Mouse (Mus musculus): ENCODE measurements around the gene Ppp1r3f. TPM values are rescaled to one million over a fixed set of nuclear protein-coding genes. Genes with fewer than 3 reads are reported as not detected.

Ppp1r3f gene
- polyA plus RNA-seq, 1 experiment from 2014 or later, result 1.4 TPM

DNA sequence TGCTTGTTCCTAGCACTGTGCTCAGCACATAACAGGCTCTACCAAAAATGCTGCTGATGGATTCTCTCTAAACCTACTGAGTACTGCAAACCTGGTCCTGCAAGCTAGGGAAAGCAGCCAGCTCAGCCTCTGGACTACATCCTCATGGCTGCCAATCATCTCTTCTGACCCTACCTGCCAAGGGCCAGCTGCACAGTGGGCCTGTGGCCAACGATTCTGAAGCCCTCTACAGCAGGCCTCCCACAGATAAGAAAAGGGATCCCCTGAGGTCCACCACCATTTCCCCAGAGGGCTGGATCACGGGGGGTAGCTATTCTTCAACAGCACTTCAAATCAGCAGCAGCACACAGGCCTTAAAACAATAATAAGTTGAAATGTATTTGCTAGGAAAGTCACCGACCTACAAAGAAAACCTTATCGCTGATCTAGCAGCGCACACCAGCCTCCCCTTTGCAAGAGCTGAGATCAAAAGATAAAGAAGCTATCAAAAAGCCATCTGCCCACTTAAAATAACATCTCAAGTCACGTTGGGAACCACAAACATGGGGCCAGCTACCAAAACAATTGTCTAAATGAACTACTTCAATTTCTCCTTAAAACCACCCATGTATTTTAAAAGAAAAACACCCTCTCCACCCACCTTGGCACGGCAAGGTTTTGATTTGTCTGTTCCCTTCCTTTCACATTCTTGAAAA, 3.5 kb downstream of the Ppp1r3f start:
- ATAC-seq (replicated peaks; ENCODE audit: low FRiP score), result no peak
- Histone ChIP-seq H3K9me3 (ENCODE audit: control insufficient read depth, low read length) (no peaks in the 10 kb centered on the region), H3K4me2 (no peak overlapping the region), H3K27me3 (replicated peaks; ENCODE audit: control insufficient read depth, insufficient read depth, low read length) (no peaks in the 10 kb centered on the region), H3K4me1 (replicated peaks; ENCODE audit: control insufficient read depth, insufficient read depth, low read length) (peaks cover 17% of the 10 kb centered on the region), H3K9ac (ENCODE audit: low read depth, low read length) (no peak overlapping the region), H3K36me3 (ENCODE audit: control insufficient read depth, insufficient read depth, low read length) (no peaks in the 10 kb centered on the region), H3K27ac (ENCODE audit: low read depth, low read length) (no peak overlapping the region), H3K4me3 (ENCODE audit: low read depth, low read length) (no peak overlapping the region)
- DNase-seq (ENCODE audit: low spot score), result no peak
- WGBS, result 56% methylated on average over 7 of the region's 7 CpGs

DNA sequence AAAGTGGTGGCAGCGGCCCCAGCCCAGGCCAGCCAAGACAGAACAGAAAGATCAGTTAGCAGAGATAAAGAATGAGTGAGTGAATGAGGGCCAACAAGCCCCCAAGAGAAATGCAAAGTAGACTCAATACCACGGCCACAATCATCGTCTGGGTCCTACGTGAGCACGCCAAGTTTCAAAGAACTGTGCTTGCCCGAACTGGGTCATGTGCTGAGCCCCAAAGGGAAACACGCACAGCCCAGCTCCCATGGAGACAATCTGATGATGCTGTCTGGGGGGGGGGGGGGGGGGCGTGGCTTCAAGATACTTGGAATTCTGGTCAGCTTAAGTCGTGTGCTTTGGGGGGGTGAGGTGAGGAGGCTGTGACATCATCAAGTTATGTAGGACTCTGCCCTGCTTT, 6.6 kb downstream of the Ppp1r3f start:
- ATAC-seq (replicated peaks; ENCODE audit: low FRiP score), result no peak
- Histone ChIP-seq H3K27ac (ENCODE audit: low read depth, low read length) (no peak overlapping the region), H3K36me3 (ENCODE audit: control insufficient read depth, insufficient read depth, low read length) (no peaks in the 10 kb centered on the region), H3K4me1 (replicated peaks; ENCODE audit: control insufficient read depth, insufficient read depth, low read length) (peaks cover 7% of the 10 kb centered on the region), H3K4me2 (no peak overlapping the region), H3K4me3 (ENCODE audit: low read depth, low read length) (no peak overlapping the region), H3K27me3 (replicated peaks; ENCODE audit: control insufficient read depth, insufficient read depth, low read length) (no peaks in the 10 kb centered on the region), H3K9me3 (ENCODE audit: control insufficient read depth, low read length) (no peaks in the 10 kb centered on the region), H3K9ac (ENCODE audit: low read depth, low read length) (no peak overlapping the region)
- no peak for DNase-seq (ENCODE audit: low spot score)
- 54% methylated on average over 9 of the region's 9 CpGs for WGBS

DNA sequence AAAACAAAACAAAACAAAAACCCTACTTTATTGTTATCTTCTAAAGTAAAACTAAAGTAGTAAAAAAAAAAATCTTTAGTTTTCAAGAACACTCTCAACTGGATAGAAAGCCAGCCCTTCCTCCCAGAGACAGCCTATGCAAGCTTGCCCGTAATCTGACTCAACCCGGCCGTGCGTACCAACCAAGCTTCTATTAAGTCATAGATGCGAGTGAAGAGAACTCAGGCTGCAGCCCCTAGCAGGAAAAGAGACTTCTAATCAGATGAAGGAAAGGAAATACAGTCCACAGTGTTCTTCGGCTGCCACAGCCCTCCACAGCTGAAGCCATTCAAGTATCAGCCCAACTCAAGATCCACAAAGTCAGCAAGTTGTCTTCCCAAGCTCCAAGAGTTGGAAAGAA, 7.7 kb downstream of the Ppp1r3f start:
- ATAC-seq (replicated peaks; ENCODE audit: low FRiP score), result no peak
- 66% methylated on average over 6 of the region's 6 CpGs for WGBS
- Histone ChIP-seq H3K4me2 (no peak overlapping the region), H3K27ac (ENCODE audit: low read depth, low read length) (no peak overlapping the region), H3K4me1 (replicated peaks; ENCODE audit: control insufficient read depth, insufficient read depth, low read length) (no peaks in the 10 kb centered on the region; the same call in 1 of the 2 replicates), H3K4me3 (ENCODE audit: low read depth, low read length) (no peak overlapping the region), H3K9ac (ENCODE audit: low read depth, low read length) (no peak overlapping the region), H3K9me3 (ENCODE audit: control insufficient read depth, low read length) (no peaks in the 10 kb centered on the region), H3K36me3 (ENCODE audit: control insufficient read depth, insufficient read depth, low read length) (no peaks in the 10 kb centered on the region), H3K27me3 (replicated peaks; ENCODE audit: control insufficient read depth, insufficient read depth, low read length) (no peaks in the 10 kb centered on the region)
- no peak for DNase-seq (ENCODE audit: low spot score)

DNA sequence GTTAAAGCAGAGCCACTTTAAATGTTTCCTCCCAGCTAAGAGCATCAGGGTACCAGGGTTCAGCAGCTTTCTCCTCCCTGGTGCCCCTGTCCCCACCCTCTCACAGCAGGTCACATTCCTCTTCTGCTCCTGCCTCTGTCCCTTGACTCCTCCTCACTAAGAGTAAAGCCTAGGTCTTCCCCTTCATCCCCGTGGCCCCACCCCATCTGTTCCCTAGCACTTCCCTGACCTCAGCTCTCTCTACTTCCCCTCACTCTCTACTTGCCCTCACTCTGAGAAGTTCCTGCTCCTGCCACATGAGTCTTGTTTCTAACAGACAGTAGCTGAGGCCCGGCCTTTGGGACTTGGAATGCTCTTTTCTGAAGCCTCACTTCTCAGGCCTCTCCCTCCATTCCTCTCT, 11.0 kb downstream of the Ppp1r3f start:
- 27% methylated on average over 2 of the region's 2 CpGs for WGBS

DNA sequence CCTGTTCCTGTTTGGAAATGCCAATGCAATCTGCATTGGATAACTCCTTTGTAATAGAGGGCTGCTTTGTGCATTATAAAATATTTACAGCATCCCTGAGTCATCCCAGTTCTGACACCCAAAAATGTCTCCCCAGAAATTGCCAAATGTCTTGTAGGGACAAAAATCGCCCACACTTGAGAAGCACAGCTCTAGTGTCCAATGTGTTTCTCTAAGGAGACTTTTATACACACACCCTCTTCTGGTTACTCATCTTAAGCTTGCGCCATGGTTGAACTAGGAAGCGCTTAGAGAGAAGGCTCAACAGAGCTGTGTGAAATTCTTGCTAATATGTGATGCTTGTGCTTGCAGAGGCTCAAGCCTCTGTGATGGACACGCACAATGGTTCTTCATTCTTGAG, 20.6 kb downstream of the Ppp1r3f start:
- 78% methylated on average over 4 of the region's 4 CpGs for WGBS
- Histone ChIP-seq H3K4me2 (no peak overlapping the region), H3K9me3 (ENCODE audit: control insufficient read depth, low read length) (no peaks in the 10 kb centered on the region), H3K4me3 (ENCODE audit: low read depth, low read length) (no peak overlapping the region), H3K9ac (ENCODE audit: low read depth, low read length) (no peak overlapping the region), H3K4me1 (replicated peaks; ENCODE audit: control insufficient read depth, insufficient read depth, low read length) (no peaks in the 10 kb centered on the region), H3K27ac (ENCODE audit: low read depth, low read length) (no peak overlapping the region), H3K27me3 (replicated peaks; ENCODE audit: control insufficient read depth, insufficient read depth, low read length) (no peaks in the 10 kb centered on the region), H3K36me3 (ENCODE audit: control insufficient read depth, insufficient read depth, low read length) (no peaks in the 10 kb centered on the region)
- ATAC-seq (replicated peaks; ENCODE audit: low FRiP score) (no peak), DNase-seq (ENCODE audit: low spot score) (no peak)

More for the DNA sequence above, 11.0 kb downstream of the Ppp1r3f start:
- Histone ChIP-seq H3K36me3 (ENCODE audit: control insufficient read depth, insufficient read depth, low read length) (no peaks in the 10 kb centered on the region), H3K27ac (ENCODE audit: low read depth, low read length) (no peak overlapping the region), H3K4me1 (replicated peaks; ENCODE audit: control insufficient read depth, insufficient read depth, low read length) (no peaks in the 10 kb centered on the region), H3K27me3 (replicated peaks; ENCODE audit: control insufficient read depth, insufficient read depth, low read length) (no peaks in the 10 kb centered on the region), H3K4me2 (no peak overlapping the region), H3K9ac (ENCODE audit: low read depth, low read length) (no peak overlapping the region), H3K9me3 (ENCODE audit: control insufficient read depth, low read length) (no peaks in the 10 kb centered on the region), H3K4me3 (ENCODE audit: low read depth, low read length) (no peak overlapping the region)
- DNase-seq (ENCODE audit: low spot score) (no peak), ATAC-seq (replicated peaks; ENCODE audit: low FRiP score) (no peak)

DNA sequence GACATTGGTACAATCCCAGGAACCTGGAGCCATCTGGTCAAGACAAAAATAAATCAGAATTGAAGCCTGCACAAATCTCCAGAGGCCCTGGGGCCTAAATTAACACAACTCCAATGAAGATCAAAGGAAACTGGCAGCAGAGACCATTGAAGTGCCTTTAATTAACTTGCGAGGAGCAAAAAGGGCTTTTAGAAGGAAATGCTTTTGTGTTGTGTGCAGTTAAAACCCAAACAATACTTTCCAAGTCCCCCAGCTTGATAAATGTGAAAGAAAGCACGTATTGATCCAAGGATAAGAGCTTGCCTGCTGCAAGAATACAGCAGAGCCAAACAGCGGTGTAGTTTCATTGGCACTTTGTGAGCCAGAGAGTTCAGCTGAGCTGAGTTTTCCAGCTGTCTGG, 49.1 kb downstream of the Ppp1r3f start:
- Histone ChIP-seq H3K27ac (ENCODE audit: low read depth, low read length) (no peak overlapping the region), H3K36me3 (ENCODE audit: control insufficient read depth, insufficient read depth, low read length) (no peaks in the 10 kb centered on the region), H3K4me1 (replicated peaks; ENCODE audit: control insufficient read depth, insufficient read depth, low read length) (no peaks in the 10 kb centered on the region), H3K4me3 (ENCODE audit: low read depth, low read length) (no peak overlapping the region), H3K9ac (ENCODE audit: low read depth, low read length) (no peak overlapping the region), H3K9me3 (ENCODE audit: control insufficient read depth, low read length) (no peaks in the 10 kb centered on the region), H3K4me2 (no peak overlapping the region), H3K27me3 (replicated peaks; ENCODE audit: control insufficient read depth, insufficient read depth, low read length) (no peaks in the 10 kb centered on the region)
- 58% methylated on average over 3 of the region's 3 CpGs for WGBS
- ATAC-seq (replicated peaks; ENCODE audit: low FRiP score) (no peak), DNase-seq (ENCODE audit: low spot score) (no peak)

Other genes starting within 250 kb of the Ppp1r3f start
- 0.21 and 0.26 TPM in 2 replicates for gene Usp27x, start 198.5 kb downstream of the Ppp1r3f start, polyA plus RNA-seq (2014; fragmentation: Nextera tagmentation; extraction: Ambion mirVana)
- gene Foxp3, start 639 bp downstream of the Ppp1r3f start, polyA plus RNA-seq (2014; fragmentation: Nextera tagmentation; extraction: Ambion mirVana), result 0.06 TPM in 1 of 2 replicates, not detected in the other
- gene Ccdc22, start 31.2 kb upstream of the Ppp1r3f start, polyA plus RNA-seq (2014; fragmentation: Nextera tagmentation; extraction: Ambion mirVana), result 32.5 and 35.3 TPM in 2 replicates
- 0.03 and 0.08 TPM in 2 replicates for gene Cacna1f, start 32.8 kb upstream of the Ppp1r3f start, polyA plus RNA-seq (2014; fragmentation: Nextera tagmentation; extraction: Ambion mirVana)
- 0.69 and 0.95 TPM in 2 replicates for gene Syp, start 64.2 kb upstream of the Ppp1r3f start, polyA plus RNA-seq (2014; fragmentation: Nextera tagmentation; extraction: Ambion mirVana)
- gene Prickle3, start 83.0 kb upstream of the Ppp1r3f start, polyA plus RNA-seq (2014; fragmentation: Nextera tagmentation; extraction: Ambion mirVana), result 2.7 and 4.0 TPM in 2 replicates
- 78.2 and 79.5 TPM in 2 replicates for gene Plp2, start 97.1 kb upstream of the Ppp1r3f start, polyA plus RNA-seq (2014; fragmentation: Nextera tagmentation; extraction: Ambion mirVana)
- gene Magix, start 107.0 kb upstream of the Ppp1r3f start, polyA plus RNA-seq (2014; fragmentation: Nextera tagmentation; extraction: Ambion mirVana), result 0.06 TPM in 1 of 2 replicates, not detected in the other
- gene Gpkow, start 122.8 kb upstream of the Ppp1r3f start, polyA plus RNA-seq (2014; fragmentation: Nextera tagmentation; extraction: Ambion mirVana), result 30.0 and 33.4 TPM in 2 replicates
- gene Wdr45, start 140.1 kb upstream of the Ppp1r3f start, polyA plus RNA-seq (2014; fragmentation: Nextera tagmentation; extraction: Ambion mirVana), result 13.7 and 15.2 TPM in 2 replicates
- gene Gm45208, start 148.0 kb upstream of the Ppp1r3f start, polyA plus RNA-seq (2014; fragmentation: Nextera tagmentation; extraction: Ambion mirVana), result not detected in 2 replicates
- 29.8 and 32.0 TPM in 2 replicates for gene Praf2, start 154.2 kb upstream of the Ppp1r3f start, polyA plus RNA-seq (2014; fragmentation: Nextera tagmentation; extraction: Ambion mirVana)
- 4.7 and 6.5 TPM in 2 replicates for gene Ccdc120, start 176.6 kb upstream of the Ppp1r3f start, polyA plus RNA-seq (2014; fragmentation: Nextera tagmentation; extraction: Ambion mirVana)
- gene Tfe3, start 188.3 kb upstream of the Ppp1r3f start, polyA plus RNA-seq (2014; fragmentation: Nextera tagmentation; extraction: Ambion mirVana), result 15.9 and 16.0 TPM in 2 replicates
- gene Gripap1, start 215.5 kb upstream of the Ppp1r3f start, polyA plus RNA-seq (2014; fragmentation: Nextera tagmentation; extraction: Ambion mirVana), result 45.0 and 47.2 TPM in 2 replicates
- 0.84 and 0.94 TPM in 2 replicates for gene Kcnd1, start 248.0 kb upstream of the Ppp1r3f start, polyA plus RNA-seq (2014; fragmentation: Nextera tagmentation; extraction: Ambion mirVana)

All from liver, embryonic 11.5 days (tissue).